Mouse (Mus musculus) left cerebral cortex, adult 2 months (tissue): Measurements from ENCODE around the gene Ttll8. TPM values are rescaled to one million over a fixed set of nuclear protein-coding genes. Genes with fewer than 3 reads are reported as not detected.

ENCODE experiments used
- DNase-seq, 2 experiments: peaks; one replicate each; pipeline ENCODE4 v3.0.0; 2021 to 2022; ENCODE audit warnings: low spot score in 2 of 2, mixed read lengths in 1 of 2; ENCODE audit errors: extremely low spot score in 1 of 2
- H3K27ac ChIP-seq: fragments of 200-600 bp; 2 replicates; pipeline ENCODE4 v1.8.1; 2022
- H3K4me3 ChIP-seq: fragments of 200-600 bp; 2 replicates; pipeline ENCODE4 v1.8.1; 2022
- CTCF ChIP-seq: fragments of 200-600 bp; IDR thresholded peaks from 2 replicates; pipeline ENCODE4 v1.8.1; 2022; ENCODE audit warnings: antibody characterized with exemption, mild to moderate bottlenecking, moderate library complexity
- intact Hi-C: fragments of 180-260 bp; cut with DNase I; formaldehyde crosslinking; loops from one replicate; pipeline ENCODE4 v1.15.1; 2025
- long read RNA-seq, 2 experiments: library from polyadenylated mRNA; stranded (forward); transcript quantifications; one replicate each; pipeline ENCODE4 v2.0.0; 2021; ENCODE audit warnings: borderline mapping rate in 2 of 2
- total RNA-seq, 2 experiments: library from RNA; stranded (reverse); gene quantifications; 2 replicates each; pipeline ENCODE4 v1.2.3; 2021

Ttll8 gene
- total RNA-seq, result 1 to 10 TPM; 1.2 to 2.4 TPM
- long read RNA-seq, experiment 1, result 0 reads
- long read RNA-seq, experiment 2, result 0 reads

- intact Hi-C loops, result no loop called here
- DNase-seq, result no peak
- Histone ChIP-seq H3K27ac (no peak within 1 kb of the TSS), H3K4me3 (peak within 1 kb of the TSS; percentile 46)
- no peak for TF ChIP-seq CTCF
Measured at GRCm38 (mm10) chr15:88954368-88955072, at the start of gene Ttll8. Gene Ttll8, minus strand, starts transcription at chr15:88954418.

DNA sequence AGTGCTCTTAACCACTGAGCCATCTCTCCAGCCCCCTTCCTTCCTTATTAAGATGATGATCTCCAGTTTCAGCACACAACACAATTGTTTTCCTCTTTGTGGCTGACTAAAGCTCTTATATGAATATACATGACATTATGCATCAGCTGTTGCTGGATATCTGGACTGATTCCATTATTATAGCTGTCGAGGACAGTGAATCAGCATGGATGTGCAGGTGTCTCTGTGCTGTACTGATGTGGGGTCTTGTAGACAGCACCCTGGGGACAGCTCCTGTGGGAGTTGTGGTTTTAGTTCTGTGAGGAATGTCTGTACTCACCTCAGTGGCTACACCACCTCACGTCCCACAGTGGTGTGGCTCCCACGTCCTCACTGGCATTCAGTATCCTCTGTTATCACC lies 47.0 kb upstream of the Ttll8 start:
- H3K27ac ChIP-seq, result no peak overlapping the region
- TF ChIP-seq CTCF, result no peak
- no peak overlapping the region for H3K4me3 ChIP-seq
- no peak for DNase-seq
- intact Hi-C loops, result no loop called here

DNA sequence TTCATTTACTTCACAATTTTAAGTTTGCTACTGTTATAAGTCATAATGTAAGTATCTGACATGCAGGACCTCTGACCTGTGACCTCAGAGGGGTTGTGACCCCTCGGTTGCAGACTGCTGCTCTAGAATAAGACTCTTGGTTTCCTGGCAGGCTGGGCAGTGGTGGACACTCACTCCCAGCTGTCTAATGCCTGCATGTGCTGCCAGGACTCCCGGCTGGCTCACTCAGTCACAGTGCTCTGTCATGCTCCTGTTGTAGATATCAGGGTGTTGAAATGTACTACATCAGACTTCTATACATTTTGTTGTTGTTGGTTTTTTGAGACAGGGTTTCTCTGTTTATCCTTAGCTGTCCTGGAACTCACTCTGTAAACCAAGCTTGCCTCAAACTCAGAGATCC lies 46.1 kb upstream of the Ttll8 start:
- Histone ChIP-seq H3K27ac (no peak overlapping the region), H3K4me3 (no peak overlapping the region)
- no peak for TF ChIP-seq CTCF
- intact Hi-C loops, result no loop called here
- no peak for DNase-seq

- Histone ChIP-seq H3K27ac (no peak overlapping the region), H3K4me3 (no peak overlapping the region)
- peak; percentile 39 for TF ChIP-seq CTCF
- no peak for DNase-seq
- intact Hi-C loops, result loop anchor here (1.0 kb wide), 1 partner anchor 20 kb away; the partner anchor contains the start of gene Mlc1
Measured at GRCm38 (mm10) chr15:88999124-88999523, 44.9 kb upstream of the Ttll8 start.

- no peak for TF ChIP-seq CTCF
- intact Hi-C loops, result loop anchor here (1.0 kb wide), 1 partner anchor 19 kb away; the partner anchor contains the start of gene Mlc1
- no peak for DNase-seq
- Histone ChIP-seq H3K27ac (no peak overlapping the region), H3K4me3 (no peak overlapping the region)
Measured at GRCm38 (mm10) chr15:88998636-88999035, 44.4 kb upstream of the Ttll8 start.

GRCm38 (mm10) chr15:88989236-88989635 lies 35.0 kb upstream of the Ttll8 start:
- no peak overlapping the region for H3K4me3 ChIP-seq
- no peak for DNase-seq
- TF ChIP-seq CTCF, result no peak
- intact Hi-C loops, result no loop called here
- H3K27ac ChIP-seq, result no peak overlapping the region

GRCm38 (mm10) chr15:88982534-88983079 lies 28.4 kb upstream of the Ttll8 start, which contains the start of gene Mov10l1:
Gene Mov10l1, plus strand, starts transcription at chr15:88982909.
- H3K4me3 ChIP-seq, result no peak within 1 kb of the TSS
- TF ChIP-seq CTCF, result no peak
- intact Hi-C loops, result no loop called here
- H3K27ac ChIP-seq, result no peak within 1 kb of the TSS
- DNase-seq, result no peak

DNA sequence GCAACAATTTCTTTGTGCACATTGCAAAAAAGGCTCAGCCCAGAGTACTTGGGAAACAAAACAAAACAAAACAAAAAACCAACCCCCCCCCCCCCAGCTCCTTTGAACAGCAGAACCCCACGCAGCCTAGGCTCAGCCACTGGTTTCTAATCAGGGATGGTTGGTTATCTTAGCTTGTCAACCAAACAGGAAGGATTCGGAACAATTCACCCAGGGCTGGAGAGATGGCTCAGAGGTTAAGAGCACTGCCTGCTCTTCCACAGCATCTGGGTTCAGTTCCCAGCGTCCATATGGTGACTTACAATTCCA lies 24.9 kb upstream of the Ttll8 start:
- no peak for TF ChIP-seq CTCF
- no peak for DNase-seq
- H3K4me3 ChIP-seq, result no peak overlapping the region
- no peak overlapping the region for H3K27ac ChIP-seq
- intact Hi-C loops, result loop anchor here (1.0 kb wide), 1 partner anchor 20 kb away; no protein-coding TSS in a partner anchor

- peak in 1 of 2 experiments; percentile 29 for DNase-seq
- peak within 1 kb of the TSS; percentile 66; the same call in 1 of the 2 replicates for H3K27ac ChIP-seq
- intact Hi-C loops, result loop anchor here (1.0 kb wide), 1 partner anchor 21 kb away; no protein-coding TSS in a partner anchor
- no peak for TF ChIP-seq CTCF
- peak within 1 kb of the TSS; percentile 31 for H3K4me3 ChIP-seq
Measured at GRCm38 (mm10) chr15:88978281-88979137, 24.3 kb upstream of the Ttll8 start, which contains the start of gene Mlc1. Gene Mlc1, minus strand, starts transcription at chr15:88979007.

DNA sequence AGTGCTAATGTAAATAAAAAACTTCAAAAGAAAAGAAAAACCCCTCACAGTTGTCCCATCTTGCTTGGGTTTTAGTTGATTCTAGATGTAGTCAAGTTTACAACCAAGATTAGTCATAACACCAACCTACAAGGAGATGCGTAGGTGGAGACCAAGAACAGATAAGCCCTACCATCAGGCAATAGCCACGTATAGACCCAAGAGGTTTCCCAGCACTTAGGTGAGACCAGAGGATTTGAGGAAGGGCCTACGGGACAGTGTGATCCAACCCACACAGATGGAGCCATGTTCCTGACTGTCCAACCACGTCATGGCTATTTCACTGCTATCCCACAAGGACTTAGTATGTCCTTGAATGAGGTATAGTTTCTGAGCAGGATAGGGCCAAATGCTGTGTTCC lies 18.1 kb upstream of the Ttll8 start:
- no peak overlapping the region for H3K4me3 ChIP-seq
- H3K27ac ChIP-seq, result no peak overlapping the region
- no peak for TF ChIP-seq CTCF
- DNase-seq, result no peak
- intact Hi-C loops, result no loop called here

- no peak for TF ChIP-seq CTCF
- Histone ChIP-seq H3K4me3 (no peak overlapping the region), H3K27ac (no peak overlapping the region)
- intact Hi-C loops, result no loop called here
- no peak for DNase-seq
Measured at GRCm38 (mm10) chr15:88964070-88964578, 9.9 kb upstream of the Ttll8 start.

DNA sequence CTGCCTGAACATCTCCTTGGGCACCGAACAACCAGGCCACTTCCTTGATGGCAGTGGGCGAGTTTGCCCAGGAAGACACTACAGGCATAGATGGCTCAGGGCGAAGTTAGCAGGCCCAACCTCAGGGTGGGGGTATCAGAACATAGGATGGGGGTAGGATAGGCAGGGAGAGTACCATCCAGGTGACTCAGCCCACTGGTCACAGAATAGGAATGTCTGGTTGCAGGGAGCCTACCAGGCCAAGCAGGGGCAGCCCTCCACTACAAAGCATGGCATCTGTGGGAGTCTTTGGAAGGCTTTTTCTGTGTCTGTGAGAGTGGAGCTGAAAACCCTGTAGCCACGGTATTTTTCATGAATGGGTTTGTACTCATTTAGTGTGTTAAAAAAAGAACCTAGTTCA lies 3.3 kb upstream of the Ttll8 start:
- Histone ChIP-seq H3K4me3 (no peak overlapping the region), H3K27ac (no peak overlapping the region)
- intact Hi-C loops, result no loop called here
- TF ChIP-seq CTCF, result no peak
- DNase-seq, result no peak
